Mouse (Mus musculus): ENCODE results near the gene Slc4a8.

GRCm38 (mm10) chr15:100821824-100822223 is 60.3 kb downstream of the Slc4a8 start:
- TF ChIP-seq CTCF (IDR thresholded peaks at IDR 0.05; ENCODE audit: borderline replicate concordance, insufficient read depth, low read depth, low read length) (0 out of 2 replicates have a peak, but pooled peaks have one; percentile 14), POLR2A (IDR thresholded peaks at IDR 0.05; ENCODE audit: borderline replicate concordance, insufficient read depth, low read length) (no peak)
